Mouse (Mus musculus): ENCODE data around the gene Nfkbil1. TPM values are rescaled to one million over a fixed set of nuclear protein-coding genes. Genes with fewer than 3 reads are reported as not detected.

The Nfkbil1 gene
- polyA plus RNA-seq, 1 experiment: 20.1 TPM

DNA sequence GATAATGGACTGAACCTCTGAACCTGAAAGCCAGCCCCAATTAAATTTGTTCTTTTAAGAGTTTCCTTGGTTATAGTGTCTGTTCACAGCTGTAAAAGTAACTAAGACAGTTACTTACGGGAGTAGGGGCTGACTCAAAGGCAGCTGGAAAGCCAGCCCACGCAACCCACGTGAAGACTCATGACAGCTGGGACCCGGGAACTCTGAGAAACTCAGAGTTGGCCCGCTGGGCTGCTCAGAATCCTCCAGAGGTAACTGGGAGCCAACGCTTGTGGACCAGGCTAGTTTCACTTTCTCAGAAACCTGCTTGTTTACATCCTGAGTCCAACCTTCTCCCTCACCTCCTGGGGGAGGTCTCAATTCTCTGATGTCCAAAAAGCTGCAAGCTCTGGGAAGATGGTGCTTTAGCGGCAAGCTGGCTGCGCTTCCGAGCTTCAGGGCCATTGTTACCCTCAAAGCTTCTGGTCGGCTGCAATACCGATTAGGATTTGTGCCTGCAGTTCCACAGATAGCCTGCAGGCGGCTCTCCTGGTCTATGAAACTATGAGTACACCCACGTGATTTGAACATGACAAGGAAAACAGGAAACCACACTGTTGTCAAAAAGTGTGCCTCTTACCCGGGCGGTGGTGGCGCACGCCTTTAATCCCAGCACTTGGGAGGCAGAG, 22.4 kb upstream of the Nfkbil1 start:
- TF ChIP-seq CEBPB (IDR thresholded peaks at IDR 0.05; ENCODE audit: low read depth) (no peak), USF1 (IDR thresholded peaks at IDR 0.05; ENCODE audit: low read depth) (peak; percentile 91), FOSL1 (IDR thresholded peaks at IDR 0.05; ENCODE audit: insufficient read depth, low read length, poor library complexity, severe bottlenecking) (no peak), MYOD1 (IDR thresholded peaks at IDR 0.05; ENCODE audit: control insufficient read depth, insufficient read length, low read depth) (peak; percentile 66), MAX (IDR thresholded peaks at IDR 0.05) (peak; percentile 81), CTCF (IDR thresholded peaks at IDR 0.05; ENCODE audit: control insufficient read depth, insufficient read depth, insufficient read length) (peak; percentile 34), MYOG (IDR thresholded peaks at IDR 0.05; ENCODE audit: control insufficient read depth, extremely low read depth, insufficient read length) (no peak)
- Histone ChIP-seq H3K79me3 (ENCODE audit: low read depth) (no peaks in the 10 kb centered on the region), H3K27me3 (ENCODE audit: control insufficient read depth, insufficient read depth, insufficient read length) (no peaks in the 10 kb centered on the region), H3ac (ENCODE audit: control insufficient read depth, insufficient read length, low read depth) (peak overlapping the region; percentile 85), H3K4me3 (ENCODE audit: insufficient read depth, poor library complexity, severe bottlenecking) (peak overlapping the region; percentile 30), H3K36me3 (ENCODE audit: control insufficient read depth, insufficient read depth) (peaks cover 16% of the 10 kb centered on the region), H3K79me2 (ENCODE audit: control insufficient read depth, insufficient read depth) (no peaks in the 10 kb centered on the region)

DNA sequence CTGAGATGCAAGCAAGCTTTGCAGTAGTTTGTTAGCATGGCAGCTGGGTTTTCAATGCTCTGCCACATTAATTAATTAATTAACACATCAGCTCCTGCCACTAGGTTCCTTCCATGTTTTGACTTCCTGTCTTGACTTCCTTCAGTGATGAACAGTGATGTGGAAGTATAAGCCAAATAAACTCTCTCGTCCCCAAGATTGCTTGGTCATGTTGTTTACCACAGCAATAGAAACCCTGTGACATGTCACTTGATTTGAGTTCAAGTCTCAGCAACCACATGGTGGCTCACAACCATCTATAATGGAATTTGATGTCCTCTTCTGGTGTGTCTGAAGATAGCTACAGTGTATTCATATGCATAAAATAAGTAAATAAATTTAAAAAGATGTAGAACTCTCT, 21.8 kb upstream of the Nfkbil1 start:
- H3ac ChIP-seq (ENCODE audit: control insufficient read depth, insufficient read length, low read depth): no peak overlapping the region
- TF ChIP-seq MYOG (IDR thresholded peaks at IDR 0.05; ENCODE audit: control insufficient read depth, extremely low read depth, insufficient read length): no peak
- TF ChIP-seq USF1 (IDR thresholded peaks at IDR 0.05; ENCODE audit: low read depth): no peak
- TF ChIP-seq MAX (IDR thresholded peaks at IDR 0.05): no peak
- TF ChIP-seq MYOD1 (IDR thresholded peaks at IDR 0.05; ENCODE audit: control insufficient read depth, insufficient read length, low read depth): no peak
- H3K36me3 ChIP-seq (ENCODE audit: control insufficient read depth, insufficient read depth): peaks cover 22% of the 10 kb centered on the region
- H3K79me2 ChIP-seq (ENCODE audit: control insufficient read depth, insufficient read depth): no peaks in the 10 kb centered on the region
- no peaks in the 10 kb centered on the region for H3K79me3 ChIP-seq (ENCODE audit: low read depth)
- no peak overlapping the region for H3K4me3 ChIP-seq (ENCODE audit: insufficient read depth, poor library complexity, severe bottlenecking)
- no peaks in the 10 kb centered on the region for H3K27me3 ChIP-seq (ENCODE audit: control insufficient read depth, insufficient read depth, insufficient read length)

DNA sequence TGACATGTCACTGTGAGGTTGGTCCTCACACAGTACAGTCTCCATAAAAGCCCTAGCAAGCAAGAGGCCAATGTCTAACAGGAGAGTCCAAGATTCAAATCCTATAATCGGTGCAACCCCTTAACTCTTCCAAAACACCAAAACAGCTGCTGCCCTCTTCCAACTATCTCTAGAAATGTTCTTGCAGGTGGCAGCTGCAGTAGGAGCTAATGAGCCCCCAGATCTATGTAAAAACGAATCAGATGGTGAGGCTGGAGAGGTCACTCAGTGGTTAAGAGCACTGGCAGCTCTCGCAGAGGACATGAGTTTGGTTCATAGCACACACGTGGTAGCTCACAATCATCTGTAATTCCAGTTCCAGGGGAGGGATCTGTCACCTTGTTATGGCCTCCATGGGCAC, 20.1 kb upstream of the Nfkbil1 start:
- Histone ChIP-seq H3K27me3 (ENCODE audit: control insufficient read depth, insufficient read depth, insufficient read length) (no peaks in the 10 kb centered on the region), H3K79me2 (ENCODE audit: control insufficient read depth, insufficient read depth) (peaks cover 6% of the 10 kb centered on the region), H3K4me3 (ENCODE audit: insufficient read depth, poor library complexity, severe bottlenecking) (no peak overlapping the region), H3ac (ENCODE audit: control insufficient read depth, insufficient read length, low read depth) (no peak overlapping the region), H3K79me3 (ENCODE audit: low read depth) (peaks cover 2% of the 10 kb centered on the region), H3K36me3 (ENCODE audit: control insufficient read depth, insufficient read depth) (peaks cover 37% of the 10 kb centered on the region)
- no peak for TF ChIP-seq MYOD1 (IDR thresholded peaks at IDR 0.05; ENCODE audit: control insufficient read depth, insufficient read length, low read depth)
- TF ChIP-seq FOSL1 (IDR thresholded peaks at IDR 0.05; ENCODE audit: insufficient read depth, low read length, poor library complexity, severe bottlenecking): no peak
- TF ChIP-seq MAX (IDR thresholded peaks at IDR 0.05): no peak
- TF ChIP-seq MYOG (IDR thresholded peaks at IDR 0.05; ENCODE audit: control insufficient read depth, extremely low read depth, insufficient read length): no peak

DNA sequence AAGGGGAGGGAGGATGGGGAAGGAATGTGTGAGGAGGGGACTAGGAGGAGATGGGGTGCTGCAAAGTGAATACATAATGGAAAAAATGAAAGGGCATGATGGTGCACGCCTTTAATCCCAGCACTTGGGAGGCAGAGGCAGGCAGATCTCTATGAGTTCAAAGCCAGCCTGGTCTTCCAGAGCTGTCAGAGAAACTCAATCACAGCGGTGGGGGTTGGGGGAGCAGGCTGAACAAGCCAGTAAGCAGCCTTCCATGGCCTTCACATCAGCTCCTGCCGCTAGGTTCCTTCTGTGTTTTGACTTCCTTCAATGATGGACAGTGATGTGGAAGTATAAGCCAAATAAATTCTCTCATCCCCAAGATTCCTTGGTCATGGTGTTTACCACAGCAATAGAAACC, 19.7 kb upstream of the Nfkbil1 start:
- no peak for TF ChIP-seq FOSL1 (IDR thresholded peaks at IDR 0.05; ENCODE audit: insufficient read depth, low read length, poor library complexity, severe bottlenecking)
- Histone ChIP-seq H3ac (ENCODE audit: control insufficient read depth, insufficient read length, low read depth) (no peak overlapping the region), H3K27me3 (ENCODE audit: control insufficient read depth, insufficient read depth, insufficient read length) (no peaks in the 10 kb centered on the region), H3K79me2 (ENCODE audit: control insufficient read depth, insufficient read depth) (peaks cover 10% of the 10 kb centered on the region), H3K79me3 (ENCODE audit: low read depth) (peaks cover 2% of the 10 kb centered on the region), H3K4me3 (ENCODE audit: insufficient read depth, poor library complexity, severe bottlenecking) (no peak overlapping the region), H3K36me3 (ENCODE audit: control insufficient read depth, insufficient read depth) (peaks cover 41% of the 10 kb centered on the region)

DNA sequence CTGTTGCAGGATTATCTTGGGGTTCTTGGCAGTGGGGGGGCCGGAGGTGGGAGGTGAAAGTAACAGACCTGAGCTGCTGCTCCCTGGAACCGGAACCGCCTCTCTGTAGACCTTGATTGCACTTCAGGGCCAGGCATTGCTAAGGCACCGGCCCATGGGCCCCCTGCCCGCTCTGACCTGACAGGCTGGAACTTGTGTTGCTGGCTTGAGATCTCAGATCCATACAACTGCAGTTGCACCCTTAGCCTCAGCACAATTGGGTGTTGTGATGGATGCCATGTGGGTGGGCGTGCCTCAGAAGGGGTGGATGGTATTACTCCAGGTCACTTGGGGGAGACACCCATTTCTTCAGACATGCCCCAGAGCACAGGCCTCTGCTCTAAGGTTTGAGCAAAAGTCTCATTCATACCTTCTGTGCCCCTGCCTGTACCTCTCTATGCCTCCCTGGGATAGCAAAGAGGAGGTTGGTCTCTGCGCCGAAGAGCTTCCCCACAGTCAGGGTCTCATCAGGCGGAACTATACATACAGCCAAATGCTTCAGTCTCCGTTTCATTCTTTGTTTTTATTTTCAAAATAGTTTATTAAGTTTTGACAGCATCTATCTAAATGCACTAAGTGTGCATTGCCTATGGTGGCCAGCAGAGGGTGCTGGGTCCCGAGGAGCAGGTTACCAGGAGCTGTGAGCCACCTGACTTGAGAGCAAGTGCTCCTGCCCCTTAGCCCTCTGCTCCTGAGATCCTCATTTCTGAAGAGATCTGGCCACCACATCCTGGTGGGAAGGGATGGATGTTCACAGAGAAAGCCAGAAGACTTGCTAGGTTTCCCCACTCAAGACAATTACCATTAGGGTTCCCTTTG, 18.9 kb upstream of the Nfkbil1 start:
- TF ChIP-seq CEBPB (IDR thresholded peaks at IDR 0.05; ENCODE audit: low read depth): no peak
- TF ChIP-seq CTCF (IDR thresholded peaks at IDR 0.05; ENCODE audit: control insufficient read depth, insufficient read depth, insufficient read length): peak; percentile 50
- no peak for TF ChIP-seq USF1 (IDR thresholded peaks at IDR 0.05; ENCODE audit: low read depth)
- no peaks in the 10 kb centered on the region for H3K27me3 ChIP-seq (ENCODE audit: control insufficient read depth, insufficient read depth, insufficient read length)
- H3K79me3 ChIP-seq (ENCODE audit: low read depth): peaks cover 4% of the 10 kb centered on the region
- H3K36me3 ChIP-seq (ENCODE audit: control insufficient read depth, insufficient read depth): peaks cover 49% of the 10 kb centered on the region
- no peak overlapping the region for H3ac ChIP-seq (ENCODE audit: control insufficient read depth, insufficient read length, low read depth)
- peaks cover 18% of the 10 kb centered on the region for H3K79me2 ChIP-seq (ENCODE audit: control insufficient read depth, insufficient read depth)
- no peak overlapping the region for H3K4me3 ChIP-seq (ENCODE audit: insufficient read depth, poor library complexity, severe bottlenecking)
